Mouse (Mus musculus): ENCODE measurements at regions not wholly inside any gene's neighbourhood (a gene's known extent, or its start where the extent isn't known, plus 50 kb on each side); places are given as distances from the start of the nearest gene placed in this dataset.

GRCm38 (mm10) chr1:57100614-57101013, 122.2 kb upstream of the Satb2 start:
- no peaks in the 10 kb centered on the region for H3K27me3 ChIP-seq (ENCODE audit: control insufficient read depth, insufficient read depth, low read length)

GRCm38 (mm10) chr1:57107308-57107707, 128.9 kb upstream of the Satb2 start:
- no peak overlapping the region for H3K9ac ChIP-seq (replicated peaks; ENCODE audit: low read length)
- H3K4me3 ChIP-seq (ENCODE audit: low read depth, low read length), result no peak overlapping the region
- no peak overlapping the region for H3K27ac ChIP-seq (replicated peaks; ENCODE audit: low read depth, low read length)
- ATAC-seq (replicated peaks; ENCODE audit: insufficient number of reproducible peaks, low FRiP score, low TSS enrichment, low read depth) (no peak), DNase-seq (ENCODE audit: low spot score) (no peak)
- no peaks in the 10 kb centered on the region for H3K27me3 ChIP-seq (ENCODE audit: control insufficient read depth, insufficient read depth, low read length)
- WGBS, result 73% methylated on average over 10 of the region's 10 CpGs
- no peaks in the 10 kb centered on the region for H3K4me1 ChIP-seq (ENCODE audit: control insufficient read depth, insufficient read depth, low read length)
- H3K4me2 ChIP-seq (ENCODE audit: low read depth, low read length), result no peak overlapping the region
- no peaks in the 10 kb centered on the region for H3K9me3 ChIP-seq (replicated peaks; ENCODE audit: control insufficient read depth, low read length)
- H3K36me3 ChIP-seq (replicated peaks; ENCODE audit: control insufficient read depth, insufficient read depth, low read depth, low read length), result no peaks in the 10 kb centered on the region

More at GRCm38 (mm10) chr1:57100614-57101013, 122.2 kb upstream of the Satb2 start:
- Histone ChIP-seq H3K4me3 (ENCODE audit: low read depth, low read length) (no peak overlapping the region), H3K36me3 (replicated peaks; ENCODE audit: control insufficient read depth, insufficient read depth, low read depth, low read length) (no peaks in the 10 kb centered on the region), H3K27ac (replicated peaks; ENCODE audit: low read depth, low read length) (no peak overlapping the region), H3K9me3 (replicated peaks; ENCODE audit: control insufficient read depth, low read length) (no peaks in the 10 kb centered on the region), H3K4me1 (ENCODE audit: control insufficient read depth, insufficient read depth, low read length) (peaks cover 3% of the 10 kb centered on the region; the same call in 1 of the 2 replicates), H3K9ac (replicated peaks; ENCODE audit: low read length) (no peak overlapping the region), H3K4me2 (ENCODE audit: low read depth, low read length) (no peak overlapping the region)
- 83% methylated on average over 2 of the region's 2 CpGs for WGBS
- ATAC-seq (replicated peaks; ENCODE audit: insufficient number of reproducible peaks, low FRiP score, low TSS enrichment, low read depth), result no peak
- DNase-seq (ENCODE audit: low spot score), result no peak

GRCm38 (mm10) chr1:57120678-57121077, 142.2 kb upstream of the Satb2 start:
- Histone ChIP-seq H3K4me3 (ENCODE audit: low read depth, low read length) (no peak overlapping the region), H3K27me3 (ENCODE audit: control insufficient read depth, insufficient read depth, low read length) (no peaks in the 10 kb centered on the region), H3K4me2 (ENCODE audit: low read depth, low read length) (no peak overlapping the region), H3K9ac (replicated peaks; ENCODE audit: low read length) (no peak overlapping the region), H3K27ac (replicated peaks; ENCODE audit: low read depth, low read length) (no peak overlapping the region), H3K4me1 (ENCODE audit: control insufficient read depth, insufficient read depth, low read length) (no peaks in the 10 kb centered on the region), H3K36me3 (replicated peaks; ENCODE audit: control insufficient read depth, insufficient read depth, low read depth, low read length) (no peaks in the 10 kb centered on the region), H3K9me3 (replicated peaks; ENCODE audit: control insufficient read depth, low read length) (no peaks in the 10 kb centered on the region)
- WGBS, result 67% methylated on average over 2 of the region's 2 CpGs
- ATAC-seq (replicated peaks; ENCODE audit: insufficient number of reproducible peaks, low FRiP score, low TSS enrichment, low read depth), result no peak
- peak; percentile 25 for DNase-seq (ENCODE audit: low spot score)

- WGBS, result 82% methylated on average over 3 of the region's 3 CpGs
- ATAC-seq (replicated peaks; ENCODE audit: insufficient number of reproducible peaks, low FRiP score, low TSS enrichment, low read depth) (no peak), DNase-seq (ENCODE audit: low spot score) (no peak)
- no peak overlapping the region for H3K4me3 ChIP-seq (ENCODE audit: low read depth, low read length)
- H3K27ac ChIP-seq (replicated peaks; ENCODE audit: low read depth, low read length), result no peak overlapping the region
- H3K9ac ChIP-seq (replicated peaks; ENCODE audit: low read length), result no peak overlapping the region
- H3K36me3 ChIP-seq (replicated peaks; ENCODE audit: control insufficient read depth, insufficient read depth, low read depth, low read length), result no peaks in the 10 kb centered on the region
- no peak overlapping the region for H3K4me2 ChIP-seq (ENCODE audit: low read depth, low read length)
- H3K4me1 ChIP-seq (ENCODE audit: control insufficient read depth, insufficient read depth, low read length), result no peaks in the 10 kb centered on the region
- H3K9me3 ChIP-seq (replicated peaks; ENCODE audit: control insufficient read depth, low read length), result no peaks in the 10 kb centered on the region
- H3K27me3 ChIP-seq (ENCODE audit: control insufficient read depth, insufficient read depth, low read length), result no peaks in the 10 kb centered on the region
Measured at GRCm38 (mm10) chr1:57144181-57144580, 165.7 kb upstream of the Satb2 start.

GRCm38 (mm10) chr1:57155869-57156268, 177.4 kb upstream of the Satb2 start:
- no peaks in the 10 kb centered on the region for H3K9me3 ChIP-seq (replicated peaks; ENCODE audit: control insufficient read depth, low read length)
- WGBS, result 79% methylated on average over 7 of the region's 7 CpGs
- no peaks in the 10 kb centered on the region for H3K27me3 ChIP-seq (ENCODE audit: control insufficient read depth, insufficient read depth, low read length)
- no peak for ATAC-seq (replicated peaks; ENCODE audit: insufficient number of reproducible peaks, low FRiP score, low TSS enrichment, low read depth)
- no peaks in the 10 kb centered on the region for H3K4me1 ChIP-seq (ENCODE audit: control insufficient read depth, insufficient read depth, low read length)
- H3K9ac ChIP-seq (replicated peaks; ENCODE audit: low read length), result no peak overlapping the region
- no peak for DNase-seq (ENCODE audit: low spot score)
- H3K4me3 ChIP-seq (ENCODE audit: low read depth, low read length), result no peak overlapping the region
- no peak overlapping the region for H3K4me2 ChIP-seq (ENCODE audit: low read depth, low read length)
- no peaks in the 10 kb centered on the region for H3K36me3 ChIP-seq (replicated peaks; ENCODE audit: control insufficient read depth, insufficient read depth, low read depth, low read length)
- no peak overlapping the region for H3K27ac ChIP-seq (replicated peaks; ENCODE audit: low read depth, low read length)

GRCm38 (mm10) chr1:57164443-57164842, 186.0 kb upstream of the Satb2 start:
- 92% methylated on average over 1 of the region's 1 CpGs for WGBS
- H3K4me2 ChIP-seq (ENCODE audit: low read depth, low read length), result no peak overlapping the region
- H3K27ac ChIP-seq (replicated peaks; ENCODE audit: low read depth, low read length), result no peak overlapping the region
- DNase-seq (ENCODE audit: low spot score) (no peak), ATAC-seq (replicated peaks; ENCODE audit: insufficient number of reproducible peaks, low FRiP score, low TSS enrichment, low read depth) (no peak)
- H3K4me1 ChIP-seq (ENCODE audit: control insufficient read depth, insufficient read depth, low read length), result no peaks in the 10 kb centered on the region
- H3K9ac ChIP-seq (replicated peaks; ENCODE audit: low read length), result no peak overlapping the region
- no peaks in the 10 kb centered on the region for H3K9me3 ChIP-seq (replicated peaks; ENCODE audit: control insufficient read depth, low read length)
- no peaks in the 10 kb centered on the region for H3K36me3 ChIP-seq (replicated peaks; ENCODE audit: control insufficient read depth, insufficient read depth, low read depth, low read length)
- no peaks in the 10 kb centered on the region for H3K27me3 ChIP-seq (ENCODE audit: control insufficient read depth, insufficient read depth, low read length)
- no peak overlapping the region for H3K4me3 ChIP-seq (ENCODE audit: low read depth, low read length)

GRCm38 (mm10) chr1:57174289-57174890, 195.9 kb upstream of the Satb2 start:
- no peak overlapping the region for H3K4me2 ChIP-seq (ENCODE audit: low read depth, low read length)
- H3K4me3 ChIP-seq (ENCODE audit: low read depth, low read length), result no peak overlapping the region
- no peak overlapping the region for H3K27ac ChIP-seq (replicated peaks; ENCODE audit: low read depth, low read length)
- DNase-seq (ENCODE audit: low spot score) (peak; percentile 26), ATAC-seq (replicated peaks; ENCODE audit: insufficient number of reproducible peaks, low FRiP score, low TSS enrichment, low read depth) (no peak)
- H3K9me3 ChIP-seq (replicated peaks; ENCODE audit: control insufficient read depth, low read length), result no peaks in the 10 kb centered on the region
- WGBS, result 56% methylated on average over 10 of the region's 10 CpGs
- H3K9ac ChIP-seq (replicated peaks; ENCODE audit: low read length), result no peak overlapping the region
- H3K27me3 ChIP-seq (ENCODE audit: control insufficient read depth, insufficient read depth, low read length), result no peaks in the 10 kb centered on the region
- no peaks in the 10 kb centered on the region for H3K36me3 ChIP-seq (replicated peaks; ENCODE audit: control insufficient read depth, insufficient read depth, low read depth, low read length)
- H3K4me1 ChIP-seq (ENCODE audit: control insufficient read depth, insufficient read depth, low read length), result no peaks in the 10 kb centered on the region

GRCm38 (mm10) chr1:57188796-57189319, 188.6 kb upstream of the 1700066M21Rik start:
- ATAC-seq (replicated peaks; ENCODE audit: insufficient number of reproducible peaks, low FRiP score, low TSS enrichment, low read depth), result no peak
- no peaks in the 10 kb centered on the region for H3K9me3 ChIP-seq (replicated peaks; ENCODE audit: control insufficient read depth, low read length)
- no peak overlapping the region for H3K27ac ChIP-seq (replicated peaks; ENCODE audit: low read depth, low read length)
- no peak overlapping the region for H3K4me2 ChIP-seq (ENCODE audit: low read depth, low read length)
- H3K36me3 ChIP-seq (replicated peaks; ENCODE audit: control insufficient read depth, insufficient read depth, low read depth, low read length), result no peaks in the 10 kb centered on the region
- H3K4me1 ChIP-seq (ENCODE audit: control insufficient read depth, insufficient read depth, low read length), result no peaks in the 10 kb centered on the region
- H3K9ac ChIP-seq (replicated peaks; ENCODE audit: low read length), result no peak overlapping the region
- 86% methylated on average over 5 of the region's 5 CpGs for WGBS
- no peak overlapping the region for H3K4me3 ChIP-seq (ENCODE audit: low read depth, low read length)
- DNase-seq (ENCODE audit: low spot score), result no peak
- no peaks in the 10 kb centered on the region for H3K27me3 ChIP-seq (ENCODE audit: control insufficient read depth, insufficient read depth, low read length)
